Mouse (Mus musculus) right cerebral cortex, adult 18-20 months (tissue): ENCODE data around the gene Tsr1.
A peak's percentile ranks its signal among the peaks of the same experiment; 100 is the strongest.

Experiments
- DNase-seq: peaks from one replicate; pipeline ENCODE4 v3.0.0; 2022; ENCODE audit warnings: mixed read lengths

Tsr1 gene

DNA sequence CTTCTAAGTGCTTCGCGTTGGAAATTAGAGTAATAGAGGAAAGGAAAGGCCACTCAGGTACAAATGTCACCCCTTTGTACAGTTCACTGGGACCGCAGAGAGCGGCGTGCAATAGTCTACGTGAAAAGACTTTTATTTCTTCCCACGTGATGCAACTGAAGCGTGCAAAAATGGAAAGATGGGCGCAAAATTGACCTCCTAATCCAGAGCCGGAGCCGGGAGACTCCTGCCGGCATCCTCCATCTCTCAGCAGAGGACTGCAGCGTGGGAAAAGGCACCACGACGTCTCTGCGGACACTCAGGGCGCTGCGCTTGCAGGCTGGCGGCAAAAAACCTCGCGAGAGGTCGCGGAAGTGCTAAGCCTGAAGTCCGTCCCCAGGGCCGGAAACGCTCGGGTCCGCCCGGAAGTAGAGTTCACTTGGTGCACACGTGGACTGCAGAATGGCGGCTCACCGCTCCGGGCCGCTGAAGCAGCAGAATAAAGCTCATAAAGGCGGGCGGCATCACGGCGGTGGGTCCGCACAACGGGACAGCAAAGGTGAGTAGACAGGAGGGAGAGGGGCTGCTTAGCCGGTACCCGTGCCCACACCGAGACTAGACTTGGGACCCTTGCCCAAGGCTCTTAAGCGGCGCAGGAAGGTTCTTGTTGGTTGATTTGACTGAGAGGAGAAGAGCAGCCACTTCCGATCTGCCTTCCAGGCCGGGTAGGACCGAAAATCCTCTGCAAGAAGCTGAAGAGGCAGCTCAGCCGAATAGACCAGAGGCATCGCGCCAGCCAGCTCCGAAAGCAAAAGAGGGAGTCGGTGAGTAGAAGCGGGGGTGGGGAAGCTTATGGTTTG is at the start of gene Tsr1:
Gene Tsr1, plus strand, starts transcription at position 394 of the 839 bp plus-strand sequence.
- DNase-seq: peak; percentile 89

GRCm38 (mm10) chr11:74850998-74851661 is 46.7 kb upstream of the Tsr1 start:
- DNase-seq: no peak

DNA sequence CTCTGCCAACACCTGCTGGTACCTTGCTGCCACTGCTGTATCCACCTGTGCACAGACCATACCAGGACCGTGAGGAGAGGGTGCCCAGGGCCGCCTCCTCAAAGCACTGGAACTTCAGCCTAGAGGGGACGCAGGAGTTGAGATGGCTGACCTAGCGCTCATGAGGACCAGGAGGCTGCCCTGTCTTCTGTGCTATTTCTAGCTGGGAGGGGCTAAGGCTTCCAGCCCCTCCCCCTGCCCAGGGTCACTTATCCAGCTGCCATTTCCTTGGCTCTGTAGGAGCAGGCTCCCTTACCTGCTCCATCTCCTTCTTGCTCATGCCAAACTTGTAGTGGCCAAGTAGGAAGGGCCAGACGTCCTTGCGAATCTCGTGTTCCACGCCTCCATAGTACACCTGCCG is 40.1 kb upstream of the Tsr1 start:
- DNase-seq: no peak

- DNase-seq: no peak
Observed at GRCm38 (mm10) chr11:74862129-74862528, 35.7 kb upstream of the Tsr1 start.

GRCm38 (mm10) chr11:74863471-74863870 is 34.4 kb upstream of the Tsr1 start:
- no peak for DNase-seq

GRCm38 (mm10) chr11:74864421-74864820 is 33.5 kb upstream of the Tsr1 start:
- no peak for DNase-seq

GRCm38 (mm10) chr11:74865252-74865651 is 32.6 kb upstream of the Tsr1 start:
- no peak for DNase-seq

- peak; percentile 43 for DNase-seq
Observed at GRCm38 (mm10) chr11:74866640-74867039, 31.2 kb upstream of the Tsr1 start.

GRCm38 (mm10) chr11:74867181-74867580 is 30.7 kb upstream of the Tsr1 start:
- no peak for DNase-seq

GRCm38 (mm10) chr11:74868046-74868760 is 29.7 kb upstream of the Tsr1 start:
- no peak for DNase-seq

DNA sequence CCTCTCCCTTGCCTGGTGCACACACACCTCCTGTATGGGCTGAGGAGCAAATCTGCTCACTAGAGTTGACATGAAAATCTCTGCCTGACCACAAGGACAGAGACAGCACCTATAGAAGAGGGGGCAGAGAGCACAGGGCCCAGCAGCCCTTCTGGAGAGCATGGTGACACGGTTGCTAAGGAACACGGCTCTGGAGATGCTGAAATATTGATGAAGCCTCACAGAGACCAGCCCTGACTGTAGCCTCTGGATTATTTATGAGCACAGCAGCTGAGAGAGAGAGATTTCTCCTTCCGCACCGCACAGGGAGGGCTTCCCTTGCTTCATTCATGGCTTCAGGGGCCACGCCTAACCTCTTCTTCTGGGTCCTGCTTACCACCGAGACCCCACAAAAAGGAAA is 28.3 kb upstream of the Tsr1 start:
- no peak for DNase-seq

DNA sequence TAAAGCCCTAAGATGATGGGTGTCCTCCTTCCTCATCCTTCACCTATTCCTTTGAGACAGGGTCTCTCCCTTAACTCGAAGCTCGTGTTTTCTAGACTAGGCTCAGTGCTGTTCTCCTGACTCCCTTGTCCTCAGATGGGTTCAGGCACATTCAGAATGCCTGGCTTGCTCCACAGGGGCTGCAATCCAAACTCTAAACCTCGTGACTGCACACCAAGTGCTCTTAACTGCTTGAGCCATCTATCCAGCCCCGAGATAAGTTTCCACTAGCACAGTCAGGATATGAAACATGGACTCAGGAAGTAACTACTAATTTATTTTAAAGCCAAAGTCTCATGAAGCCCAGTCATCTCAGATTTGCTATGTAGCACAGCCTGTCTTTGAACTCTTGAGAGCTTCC is 27.3 kb upstream of the Tsr1 start:
- no peak for DNase-seq

- DNase-seq: peak; percentile 78
Observed at GRCm38 (mm10) chr11:74870991-74871622, 26.8 kb upstream of the Tsr1 start.

GRCm38 (mm10) chr11:74874630-74875029 is 23.2 kb upstream of the Tsr1 start:
- peak; percentile 73 for DNase-seq

GRCm38 (mm10) chr11:74876801-74877200 is 21.1 kb upstream of the Tsr1 start:
- peak; percentile 76 for DNase-seq

GRCm38 (mm10) chr11:74880999-74881398 is 16.9 kb upstream of the Tsr1 start:
- no peak for DNase-seq

- peak; percentile 78 for DNase-seq
Observed at GRCm38 (mm10) chr11:74881979-74882378, 15.9 kb upstream of the Tsr1 start.

- DNase-seq: no peak
Observed at GRCm38 (mm10) chr11:74883098-74883497, 14.8 kb upstream of the Tsr1 start.

- no peak for DNase-seq
Observed at GRCm38 (mm10) chr11:74894619-74895018, 3.3 kb upstream of the Tsr1 start.

GRCm38 (mm10) chr11:74895980-74896900 is 1.6 kb upstream of the Tsr1 start:
- DNase-seq: peak; percentile 64

DNA sequence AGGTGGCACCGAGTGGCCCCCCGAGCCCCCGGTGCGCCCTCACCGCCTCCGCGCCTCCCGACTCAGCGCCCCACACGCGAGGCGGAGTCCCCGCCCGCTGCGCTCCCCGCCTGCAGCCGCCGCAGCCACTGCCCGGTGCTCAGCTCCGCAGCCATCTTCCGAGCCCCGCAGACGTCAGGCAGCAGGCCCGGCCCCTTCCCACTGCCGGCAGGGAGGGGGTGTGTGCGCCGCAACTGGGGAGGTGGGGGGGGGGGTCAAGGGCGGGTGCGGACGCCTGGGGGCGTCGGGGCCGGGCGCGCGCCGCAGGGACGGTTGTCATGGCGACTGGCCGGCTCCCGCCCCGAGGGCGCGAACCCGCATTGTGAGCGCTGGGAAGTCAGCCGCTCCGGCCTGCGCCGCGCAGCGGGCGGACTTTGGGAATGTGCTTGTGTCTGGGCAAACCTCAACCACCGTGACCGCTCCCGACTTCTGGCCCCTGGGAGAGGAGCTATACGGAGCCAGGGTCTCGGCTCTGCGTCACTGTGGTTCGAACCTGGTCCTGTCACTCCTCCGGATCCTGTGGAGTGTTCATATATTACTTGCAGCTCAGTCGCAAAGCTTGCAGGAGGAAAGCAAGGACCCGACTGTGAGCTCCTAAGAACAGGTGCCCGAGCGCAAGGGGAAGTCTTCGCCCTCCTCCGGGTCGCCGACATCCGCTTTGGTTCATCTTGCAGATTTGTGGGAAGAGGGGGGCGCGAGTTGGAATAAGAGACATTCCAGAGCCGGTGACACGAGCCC is 782 bp upstream of the Tsr1 start, which contains the start of gene Sgsm2:
Gene Sgsm2, minus strand, starts transcription at position 160 of the 777 bp plus-strand sequence.
- peak; percentile 73 for DNase-seq
